Mouse (Mus musculus) kidney, postnatal 4 days (tissue): ENCODE data around the gene Pax8.

Source experiments
- DNase-seq, 2 experiments: peaks; one replicate each; pipeline ENCODE4 v3.0.0; 2021; ENCODE audit warnings: mixed read lengths in 2 of 2

The Pax8 gene

DNA sequence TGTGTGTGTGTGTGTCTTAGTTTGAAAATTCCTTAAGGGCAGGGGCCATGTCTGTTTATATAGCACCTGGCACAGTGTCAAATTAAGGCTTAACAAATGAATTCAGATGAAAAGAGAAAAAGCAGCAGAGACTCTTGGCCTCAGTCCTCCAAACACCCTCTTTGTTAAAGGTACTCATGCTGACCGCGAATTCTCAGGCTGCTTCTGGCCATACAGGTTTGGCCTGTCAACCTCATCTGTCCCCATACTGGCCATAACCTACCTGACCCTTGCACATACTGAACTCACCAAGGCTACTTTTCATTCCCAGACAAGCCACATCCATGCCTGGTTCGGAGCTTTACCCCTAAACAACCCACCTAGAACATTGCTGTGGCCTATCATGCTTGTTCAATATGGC lies 62.2 kb downstream of the Pax8 start:
- DNase-seq, result peak in 1 of 2 experiments; percentile 49

DNA sequence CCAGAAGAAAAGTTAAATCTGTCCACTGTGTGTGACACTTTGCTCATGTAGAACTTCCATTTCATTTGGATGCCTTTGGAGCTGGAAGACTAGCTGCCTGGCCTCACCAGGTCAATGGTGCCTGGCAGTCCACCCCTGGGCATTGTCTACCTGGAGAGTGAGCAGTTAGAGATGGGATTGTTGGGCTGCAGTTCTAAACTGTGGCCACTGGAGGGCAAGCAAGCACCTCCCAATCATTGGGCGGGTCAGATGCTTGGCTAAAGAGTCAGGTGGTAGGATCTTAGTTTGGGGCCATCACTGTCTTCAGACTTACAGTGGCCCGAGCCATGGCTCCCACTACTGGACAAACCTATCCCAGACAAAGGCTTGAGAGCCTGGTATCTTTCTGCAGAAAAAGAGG lies 66.2 kb downstream of the Pax8 start:
- peak; percentile 85 to 89 for DNase-seq

DNA sequence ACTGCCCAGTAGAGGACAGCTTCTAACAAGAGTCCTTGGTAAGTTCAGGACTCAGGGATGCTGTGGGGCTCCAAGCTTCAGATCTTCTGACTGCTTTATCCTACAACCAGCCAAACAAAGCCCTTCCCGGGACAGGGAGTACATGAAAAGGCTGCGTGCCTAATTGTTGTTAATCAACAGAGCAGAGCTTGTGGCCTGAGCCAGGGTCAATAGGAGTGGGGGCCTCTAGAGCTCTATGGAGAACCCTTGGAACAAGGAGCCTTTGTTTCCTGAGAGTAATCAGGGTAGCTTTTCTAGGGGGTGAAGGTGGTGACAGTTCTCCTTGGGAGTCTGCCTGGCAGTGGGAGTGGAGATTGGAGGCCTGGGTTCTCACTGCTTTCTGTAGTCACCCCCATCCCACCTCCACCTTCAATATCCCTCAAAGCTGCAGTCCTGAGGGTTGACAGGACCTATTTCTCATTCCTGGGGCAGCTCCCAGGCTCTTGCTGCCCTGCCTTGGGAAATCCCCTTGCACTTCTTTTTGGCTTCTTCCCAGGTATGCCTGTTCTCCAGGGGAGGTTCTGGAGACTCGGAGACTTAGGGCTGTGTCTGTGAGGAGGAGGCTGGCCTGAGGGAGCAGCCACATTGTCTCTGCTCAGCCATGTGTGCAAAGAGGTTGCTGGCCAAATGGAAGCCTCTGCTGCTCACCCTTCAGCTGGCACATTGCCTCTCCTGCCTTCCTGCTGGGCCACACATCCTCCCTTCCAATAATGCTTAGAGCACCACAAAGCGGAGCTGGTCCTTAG lies 67.5 kb downstream of the Pax8 start:
- DNase-seq, result peak; percentile 54 to 77

DNA sequence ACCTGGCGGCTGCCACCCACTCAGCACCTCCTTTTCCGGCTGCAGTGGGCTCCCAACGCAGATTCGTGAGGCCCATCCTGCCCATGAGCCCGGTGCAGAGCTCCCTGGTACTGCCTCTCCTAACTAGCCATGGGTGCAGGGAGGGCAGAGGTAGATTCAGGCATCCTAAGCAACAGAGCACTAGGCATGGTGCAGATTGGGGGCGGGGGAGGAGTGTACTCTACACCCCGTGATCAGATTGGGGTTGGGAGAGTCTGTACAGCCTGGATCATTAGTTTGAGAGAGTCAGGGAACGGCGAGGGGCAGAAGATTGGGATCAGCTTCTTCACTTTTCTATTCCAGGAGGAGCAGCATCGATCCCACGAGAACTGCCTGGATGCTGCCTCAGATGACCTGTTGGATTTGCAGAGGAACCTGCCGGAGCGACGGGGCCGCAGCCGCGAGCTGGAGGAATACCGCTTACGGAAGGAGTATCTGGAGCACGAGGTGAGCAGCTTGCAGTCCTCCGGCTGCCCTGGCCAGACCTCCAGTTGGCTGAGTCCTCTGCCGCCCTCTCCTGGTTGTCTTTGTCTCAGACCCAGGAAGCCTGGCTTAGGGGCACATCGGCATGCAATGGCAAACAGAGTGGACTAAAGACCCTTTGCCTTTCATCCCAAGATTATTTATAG lies 69.9 kb downstream of the Pax8 start:
- DNase-seq, result peak; percentile 90 to 93

DNA sequence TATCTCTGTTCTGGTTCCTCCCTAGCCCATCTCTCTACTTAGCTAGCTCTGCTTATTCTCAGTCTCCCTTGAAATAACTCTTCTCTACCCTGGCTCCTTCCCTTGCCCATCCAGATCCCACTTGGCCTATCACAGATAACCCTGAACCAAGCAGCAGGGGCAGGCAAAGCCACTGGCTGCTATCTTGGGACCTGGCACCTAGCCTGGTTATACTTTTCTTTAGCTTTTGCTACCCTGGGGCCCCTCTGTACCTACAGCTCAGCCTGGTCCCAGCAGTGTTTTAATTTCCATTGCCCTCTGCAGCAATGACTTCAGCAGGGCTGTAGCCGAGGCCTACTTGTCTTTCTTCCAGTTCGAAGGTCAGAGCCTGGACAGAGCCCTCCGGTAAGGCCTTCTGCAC lies 74.7 kb downstream of the Pax8 start:
- no peak for DNase-seq

DNA sequence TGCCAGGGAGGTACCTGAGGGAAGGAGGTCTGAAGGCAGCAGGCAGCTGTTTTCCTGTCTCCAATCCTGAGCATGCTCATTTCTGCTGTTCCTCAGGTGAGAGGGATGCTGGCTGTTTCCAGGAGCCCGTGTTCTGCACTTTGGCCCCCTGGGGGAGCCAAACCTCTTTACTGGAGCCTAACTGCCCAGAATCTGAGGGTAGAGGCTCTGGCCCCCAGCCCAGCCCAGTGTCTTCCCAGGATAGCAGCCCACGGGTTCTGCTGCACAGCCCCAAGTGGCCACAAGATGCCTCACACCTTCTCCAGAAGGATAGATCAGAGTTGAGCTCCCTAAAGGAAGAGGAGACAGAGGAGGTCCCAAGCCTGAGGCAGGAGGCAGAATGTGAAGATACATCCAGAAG lies 78.3 kb downstream of the Pax8 start:
- peak in 1 of 2 experiments; percentile 23 for DNase-seq

DNA sequence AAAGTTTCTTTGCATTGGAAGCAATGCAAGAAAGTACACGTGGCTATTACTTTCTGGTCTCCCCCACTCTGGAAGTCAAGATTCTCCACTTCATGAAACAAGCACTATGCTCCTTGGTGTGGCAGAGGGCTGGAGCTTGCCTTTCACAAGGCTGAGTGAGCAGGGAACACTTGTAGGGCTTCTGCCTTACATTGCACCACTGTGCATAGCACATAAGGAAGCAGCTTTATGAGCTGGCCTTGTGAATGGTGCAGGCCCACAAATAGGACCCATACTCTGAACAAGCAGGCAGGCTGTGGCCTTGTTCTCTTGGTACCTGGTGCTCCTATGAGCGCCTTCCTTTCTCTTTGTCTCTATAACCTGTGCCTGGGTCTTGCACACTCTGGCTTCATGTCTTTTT lies 82.1 kb downstream of the Pax8 start:
- DNase-seq, result no peak

DNA sequence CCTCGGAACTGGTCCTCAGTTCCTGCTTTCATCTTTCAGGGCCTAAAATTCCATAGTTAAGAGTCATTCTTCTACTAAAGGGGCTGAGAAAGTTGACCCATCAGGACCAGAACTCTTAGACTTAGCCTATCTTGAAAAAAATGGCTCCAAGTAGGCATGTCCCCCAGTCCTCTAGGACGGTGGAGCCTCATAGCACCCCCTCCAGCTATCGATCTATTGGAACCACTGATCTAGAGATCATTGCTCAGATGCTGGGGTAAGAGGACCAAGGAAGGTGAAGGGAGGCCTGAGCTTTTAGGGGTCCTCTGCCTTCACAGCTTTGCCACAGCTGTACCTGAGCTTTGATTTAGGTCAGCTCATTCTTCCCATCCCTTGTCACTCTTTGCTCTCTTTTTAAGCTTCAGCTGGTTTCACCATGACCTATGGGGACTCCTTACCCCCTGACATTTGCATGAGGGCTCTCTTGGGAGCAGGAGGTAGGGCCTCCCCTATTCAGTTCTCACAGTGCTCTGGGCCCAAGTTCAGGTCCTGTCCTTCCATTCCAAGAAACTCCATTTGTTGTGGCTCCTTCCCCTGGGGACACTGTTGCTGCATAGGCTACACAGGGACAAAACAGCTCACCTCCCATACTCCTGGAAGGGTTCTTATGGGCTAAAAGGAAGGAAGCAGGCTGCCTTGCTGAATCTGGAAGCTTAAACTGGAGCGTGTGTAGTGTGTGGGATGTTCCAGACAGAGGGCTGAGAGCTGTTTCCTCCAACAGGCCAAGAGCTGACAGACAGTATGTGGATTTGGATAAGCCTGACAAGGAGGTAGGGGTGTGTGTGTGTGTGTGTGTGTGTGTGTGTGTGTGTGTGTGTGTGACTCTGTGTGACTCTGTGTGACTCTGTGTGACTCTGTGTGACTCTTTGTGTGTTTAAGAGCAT lies 87.8 kb downstream of the Pax8 start:
- no peak for DNase-seq

DNA sequence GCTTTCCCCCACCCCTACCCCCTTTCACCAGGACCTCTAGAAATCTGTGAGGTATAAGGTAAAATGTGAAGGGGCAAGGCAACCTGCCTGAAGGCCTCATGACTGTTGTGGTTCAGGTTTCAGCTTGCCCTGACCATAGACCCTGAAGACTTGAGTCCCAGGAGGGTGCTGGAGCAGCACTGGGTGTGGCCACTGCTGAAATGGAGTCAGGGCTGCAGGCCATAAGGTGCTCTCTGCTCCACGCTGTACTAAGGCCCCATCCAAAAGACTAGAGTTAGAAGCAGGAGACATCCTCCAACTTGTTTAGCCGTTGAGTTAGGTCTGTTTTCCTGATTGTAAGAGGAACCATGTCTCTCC lies 88.5 kb downstream of the Pax8 start:
- no peak for DNase-seq

DNA sequence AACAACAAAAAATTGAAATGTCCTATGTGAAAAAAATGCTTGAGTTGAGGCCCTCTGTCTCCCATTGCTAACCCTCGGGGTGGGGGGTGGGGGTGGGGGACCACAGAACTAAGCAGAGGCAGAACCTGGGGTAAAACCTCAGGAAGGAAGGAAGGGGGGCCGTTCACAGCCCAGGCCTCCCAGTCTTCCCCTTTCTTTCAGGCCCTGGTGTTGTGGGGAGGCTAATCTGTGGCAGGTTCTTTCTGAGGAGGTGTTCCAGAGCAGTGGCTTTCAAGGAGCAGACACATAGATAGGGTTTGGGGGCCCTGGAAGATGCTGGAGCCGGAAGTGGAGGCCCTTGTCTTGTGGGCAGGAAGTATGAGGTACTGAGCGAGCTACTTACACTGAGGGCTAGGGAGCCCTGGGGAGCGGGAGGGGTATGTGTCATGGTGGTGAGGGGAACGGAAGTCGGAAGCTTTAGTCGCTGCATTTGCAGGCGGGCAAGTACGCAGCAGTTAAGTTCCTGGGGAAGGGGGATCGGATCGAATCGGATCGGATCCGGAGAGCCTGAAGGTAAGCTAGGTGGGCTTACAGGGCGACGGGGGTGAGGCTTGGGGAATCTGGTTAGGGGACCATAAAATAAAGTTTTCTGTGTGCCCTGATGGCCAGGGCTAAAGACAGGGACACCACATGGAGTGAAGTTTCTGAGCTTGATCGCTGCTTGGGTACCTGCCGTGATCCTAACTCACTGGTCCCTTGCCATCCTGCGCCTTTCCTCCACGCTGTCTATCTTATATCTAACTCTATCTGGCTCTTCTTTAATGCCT lies 89.0 kb downstream of the Pax8 start:
- DNase-seq, result no peak

DNA sequence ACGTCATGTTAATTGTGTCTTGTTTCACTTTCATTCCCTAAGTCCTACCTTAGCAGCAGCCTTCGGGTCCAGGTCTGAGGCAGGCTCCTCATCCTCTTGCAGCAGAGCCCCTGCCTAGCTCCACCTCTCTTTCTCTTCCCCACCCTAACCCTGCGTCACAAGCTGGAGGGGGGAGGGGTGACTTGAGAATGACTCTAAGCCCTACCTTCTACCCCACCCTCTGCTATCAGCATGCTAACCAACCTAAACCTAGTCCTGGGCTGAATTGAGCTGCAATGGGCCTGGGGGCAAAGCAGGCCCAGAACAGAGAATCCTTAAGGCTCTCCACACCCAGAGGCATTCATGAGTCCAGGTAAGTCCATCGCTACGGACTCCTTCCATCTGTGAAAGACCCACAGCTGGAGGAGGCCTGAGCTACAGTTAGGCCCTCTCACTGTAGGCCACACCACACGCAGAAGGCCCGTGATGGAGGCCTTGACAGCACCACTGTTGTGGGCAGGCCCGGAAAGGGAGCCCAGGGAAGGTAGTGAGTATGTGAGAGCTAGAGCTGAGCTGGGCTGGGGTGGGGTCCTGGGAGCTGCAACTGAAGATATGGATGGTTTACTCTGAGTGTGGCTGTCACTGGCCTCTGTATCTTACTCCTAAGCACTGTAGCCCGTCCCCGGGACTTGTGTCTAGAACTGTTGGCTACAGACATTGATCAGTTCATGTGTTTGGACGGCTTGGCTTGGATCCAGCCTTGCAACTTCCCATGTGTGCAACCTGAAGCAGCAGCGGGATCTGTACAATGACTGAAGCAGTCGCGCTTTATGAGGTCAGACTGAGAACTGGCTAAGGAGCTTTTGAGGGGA lies 90.1 kb downstream of the Pax8 start:
- DNase-seq, result no peak

DNA sequence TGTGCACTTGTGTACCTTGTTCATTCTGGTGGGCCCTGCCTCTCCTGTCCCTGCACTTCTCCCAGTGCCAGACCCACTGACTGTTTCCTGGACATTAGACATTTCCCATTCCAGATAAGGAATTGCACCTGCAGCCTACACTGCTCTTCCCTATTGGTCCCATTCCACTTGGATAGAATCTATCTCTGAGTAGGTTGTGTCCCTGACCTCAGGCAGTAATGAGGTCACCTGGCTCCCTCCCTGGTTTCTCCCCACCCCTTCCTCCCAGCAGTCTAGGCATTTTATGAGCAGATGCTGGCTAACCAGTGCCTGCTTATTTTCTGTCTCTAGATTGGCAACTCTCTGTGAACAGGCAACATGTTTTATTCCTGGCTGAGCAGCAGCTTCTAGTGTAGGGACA lies 91.0 kb downstream of the Pax8 start:
- DNase-seq, result no peak

DNA sequence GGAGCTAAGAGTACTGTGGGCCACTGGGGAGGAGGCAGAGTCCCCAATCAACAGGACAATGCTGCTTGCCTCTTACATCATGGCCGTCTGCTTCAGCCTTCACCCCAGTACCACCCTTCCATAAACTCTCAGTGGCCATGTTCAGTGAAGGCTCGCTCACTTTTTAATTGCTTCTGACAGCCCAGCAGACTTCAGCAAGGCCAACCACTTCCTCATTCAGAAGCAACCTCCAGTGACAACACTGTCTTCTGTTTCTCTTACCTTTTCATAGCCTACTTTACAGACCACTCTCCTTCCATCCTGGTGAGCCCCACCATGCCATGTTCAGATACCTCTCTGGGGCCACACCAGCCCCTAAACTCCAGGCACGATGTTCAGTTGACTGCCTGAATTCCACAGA lies 91.8 kb downstream of the Pax8 start:
- DNase-seq, result no peak

DNA sequence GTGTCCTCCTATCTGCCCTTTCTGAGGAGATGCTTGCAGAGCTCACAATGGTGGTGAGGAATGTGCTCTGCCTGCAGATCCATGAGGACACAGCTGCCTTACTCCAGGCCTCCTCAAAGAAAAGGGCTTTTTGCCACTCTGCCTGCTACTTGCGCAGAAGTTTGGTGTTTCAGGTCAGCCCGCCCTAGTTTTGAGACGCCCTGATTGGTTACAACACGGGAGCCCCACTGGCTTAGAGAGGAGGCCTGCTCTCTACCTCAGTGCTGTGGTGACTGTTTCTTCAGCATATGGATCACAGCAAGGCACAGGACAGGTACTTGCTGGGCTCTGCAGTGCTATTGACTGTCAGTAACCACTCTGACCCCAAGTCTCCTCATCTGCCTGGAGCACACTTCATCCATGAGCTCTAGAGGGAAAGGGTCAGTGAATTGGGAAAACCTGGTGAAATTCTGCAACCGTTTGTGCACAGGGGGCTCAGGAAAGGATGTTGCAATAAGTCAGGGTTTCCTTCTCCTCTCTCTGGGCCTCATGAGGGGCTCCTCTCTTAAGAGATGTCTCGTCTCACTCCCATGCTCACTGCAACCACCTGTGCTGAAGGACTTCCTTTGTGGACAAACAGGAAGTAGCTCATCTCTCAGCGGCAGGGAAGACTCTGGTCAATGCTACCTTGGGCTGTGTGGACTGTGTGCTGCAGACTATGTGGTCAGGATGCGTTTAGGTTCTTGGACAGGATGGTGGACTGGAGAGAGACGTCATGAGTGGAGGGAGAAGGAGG lies 92.8 kb downstream of the Pax8 start:
- no peak for DNase-seq

DNA sequence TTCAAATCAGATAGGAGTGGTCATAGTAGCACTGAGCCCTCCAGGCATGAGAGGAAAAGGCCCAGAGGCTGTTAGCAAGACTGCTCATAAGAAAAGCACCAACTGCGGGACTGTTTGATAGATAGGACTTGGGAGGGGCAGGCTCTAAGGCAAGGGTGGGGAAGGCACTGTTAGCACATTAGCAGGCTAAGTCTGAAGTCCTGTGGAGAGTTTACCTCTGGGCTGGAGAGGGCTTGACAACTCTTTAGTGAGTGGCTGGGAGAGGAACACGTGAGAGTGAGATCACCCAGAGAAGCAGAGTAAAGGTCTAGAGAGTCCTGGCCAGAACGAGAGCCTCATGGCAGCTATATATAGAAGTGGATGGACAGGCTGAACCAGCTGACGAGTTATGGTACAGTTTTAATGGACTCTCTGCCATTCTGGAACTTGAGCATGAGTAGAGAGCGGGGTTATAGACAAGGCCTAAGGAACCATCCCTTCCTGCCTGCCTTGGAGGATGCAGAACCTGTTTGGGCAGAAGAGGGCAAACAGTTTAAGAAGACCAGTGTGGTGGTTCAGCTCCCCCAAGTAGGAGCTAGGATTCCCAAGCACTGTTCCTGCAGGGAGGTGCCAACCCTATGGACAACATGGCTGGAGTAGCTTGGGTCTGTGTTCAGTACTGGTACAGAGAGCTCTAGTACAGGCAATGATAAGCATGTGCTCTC lies 96.5 kb downstream of the Pax8 start:
- no peak for DNase-seq
